Mouse (Mus musculus) myocyte (in vitro differentiated cells): ENCODE data around the gene Acsm2. TPM values are rescaled to one million over a fixed set of nuclear protein-coding genes. Genes with fewer than 3 reads are reported as not detected.

Experiments used
- H3K27me3 ChIP-seq: one replicate; pipeline ENCODE4 v1.6.1; 2011; ENCODE audit not compliant: control insufficient read depth, insufficient read depth, insufficient read length
- H3K36me3 ChIP-seq: one replicate; pipeline ENCODE4 v1.6.1; 2011; ENCODE audit not compliant: control insufficient read depth, insufficient read depth
- H3K4me2 ChIP-seq: one replicate; pipeline ENCODE4 v1.6.1; 2011; ENCODE audit warnings: low read depth, control low read depth
- H3K4me3 ChIP-seq: one replicate; pipeline ENCODE4 v1.5.1; 2011; ENCODE audit warnings: mild to moderate bottlenecking, control low read depth, moderate library complexity
- H3K79me2 ChIP-seq: one replicate; pipeline ENCODE4 v1.6.1; 2011; ENCODE audit not compliant: control insufficient read depth, insufficient read depth
- H3ac ChIP-seq: one replicate; pipeline ENCODE4 v1.6.1; 2011; ENCODE audit not compliant: control insufficient read depth, insufficient read length
- CEBPB ChIP-seq: IDR thresholded peaks from 2 replicates; pipeline ENCODE4 v1.6.1; 2011; ENCODE audit warnings: mild to moderate bottlenecking, moderate library complexity; ENCODE audit not compliant: poor library complexity, insufficient read depth, severe bottlenecking
- E2F4 ChIP-seq: IDR thresholded peaks from one replicate; pipeline ENCODE4 v1.6.1; 2011; ENCODE audit warnings: mild to moderate bottlenecking, control low read depth, moderate library complexity; ENCODE audit not compliant: insufficient read depth
- MAX ChIP-seq: IDR thresholded peaks from one replicate; pipeline ENCODE4 v1.6.1; 2011; ENCODE audit warnings: low read depth, mild to moderate bottlenecking, control low read depth
- MYOD1 ChIP-seq, 3 experiments: IDR thresholded peaks; one replicate each; pipeline ENCODE4 v1.6.1; 2011; ENCODE audit warnings: control low read depth in 2 of 3, low read depth in 2 of 3, mild to moderate bottlenecking in 2 of 3, moderate library complexity in 1 of 3; ENCODE audit not compliant: insufficient read length in 2 of 3, control insufficient read depth in 1 of 3
- MYOG ChIP-seq, 3 experiments: IDR thresholded peaks; one replicate each; pipeline ENCODE4 v1.6.1; 2011; ENCODE audit warnings: control low read depth in 2 of 3, low read depth in 2 of 3, mild to moderate bottlenecking in 2 of 3; ENCODE audit not compliant: insufficient read length in 2 of 3, control insufficient read depth in 1 of 3, insufficient read depth in 1 of 3
- POLR2A ChIP-seq: IDR thresholded peaks from one replicate; pipeline ENCODE4 v1.6.1; 2011; ENCODE audit warnings: low read depth, mild to moderate bottlenecking, control low read depth, moderate library complexity; ENCODE audit not compliant: insufficient read length
- POLR2AphosphoS2 ChIP-seq: IDR thresholded peaks from one replicate; pipeline ENCODE4 v1.6.1; 2011; ENCODE audit warnings: low read depth, control low read depth; ENCODE audit not compliant: insufficient read length
- REST ChIP-seq: IDR thresholded peaks from one replicate; pipeline ENCODE4 v1.6.1; 2011; ENCODE audit warnings: mild to moderate bottlenecking, control low read depth, moderate library complexity; ENCODE audit not compliant: insufficient read depth, insufficient read length
- SRF ChIP-seq: IDR thresholded peaks from one replicate; pipeline ENCODE4 v1.6.1; 2011; ENCODE audit warnings: low read depth; ENCODE audit not compliant: control insufficient read depth, insufficient read length
- TCF12 ChIP-seq: IDR thresholded peaks from one replicate; pipeline ENCODE4 v1.6.1; 2011; ENCODE audit warnings: mild to moderate bottlenecking, control low read depth; ENCODE audit not compliant: poor library complexity, insufficient read depth, severe bottlenecking
- TCF3 ChIP-seq: IDR thresholded peaks from one replicate; pipeline ENCODE4 v1.6.1; 2011; ENCODE audit warnings: low read depth, control low read depth; ENCODE audit not compliant: insufficient read length
- USF1 ChIP-seq: IDR thresholded peaks from one replicate; pipeline ENCODE4 v1.6.1; 2011; ENCODE audit warnings: low read depth, mild to moderate bottlenecking, control low read depth, moderate library complexity
- polyA plus RNA-seq: library from polyadenylated mRNA; unstranded; fragments of >200 nt; fragmentation: generic; extraction: Trizol; gene quantifications from one replicate; pipeline ENCODE4 v1.2.1, GENCODE M21; 2012; ENCODE audit warnings: missing spikeins

The Acsm2 gene
- polyA plus RNA-seq: not detected

DNA sequence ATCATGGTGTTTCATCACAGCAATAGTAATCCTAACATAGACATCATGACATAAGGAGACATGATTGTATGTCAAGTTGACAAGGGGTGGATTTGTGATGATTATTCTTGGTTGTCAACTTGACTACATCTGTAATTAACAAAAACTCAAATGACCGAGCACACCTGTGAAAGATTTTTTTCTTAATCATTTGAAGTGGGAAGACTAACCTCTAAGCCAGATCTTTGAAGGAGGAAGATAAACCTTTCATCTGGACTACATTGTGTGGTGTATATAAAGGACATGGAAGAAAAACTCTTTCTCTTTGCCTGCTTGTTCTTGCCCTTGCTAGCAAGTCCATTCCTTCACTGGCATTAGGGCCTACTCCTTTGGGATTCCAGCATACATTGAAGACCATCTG lies at the start of gene Acsm2:
TSS of gene Acsm2 (plus strand) at position 301 of the 400 bp plus-strand sequence.
- Histone ChIP-seq H3K4me3 (no peak within 1 kb of the TSS), H3ac (no peak within 1 kb of the TSS), H3K27me3 (no peaks in the 10 kb centered on the region), H3K36me3 (no peaks in the 10 kb centered on the region), H3K4me2 (no peak within 1 kb of the TSS), H3K79me2 (no peaks in the 10 kb centered on the region)
- TF ChIP-seq E2F4: no peak
- no peak for TF ChIP-seq MYOG (IDR thresholded peaks at IDR 0.05; ENCODE audit: control insufficient read depth in 1 of 3, insufficient read depth in 1 of 3, insufficient read length in 2 of 3, low read depth in 2 of 3)
- TF ChIP-seq CEBPB: no peak

DNA sequence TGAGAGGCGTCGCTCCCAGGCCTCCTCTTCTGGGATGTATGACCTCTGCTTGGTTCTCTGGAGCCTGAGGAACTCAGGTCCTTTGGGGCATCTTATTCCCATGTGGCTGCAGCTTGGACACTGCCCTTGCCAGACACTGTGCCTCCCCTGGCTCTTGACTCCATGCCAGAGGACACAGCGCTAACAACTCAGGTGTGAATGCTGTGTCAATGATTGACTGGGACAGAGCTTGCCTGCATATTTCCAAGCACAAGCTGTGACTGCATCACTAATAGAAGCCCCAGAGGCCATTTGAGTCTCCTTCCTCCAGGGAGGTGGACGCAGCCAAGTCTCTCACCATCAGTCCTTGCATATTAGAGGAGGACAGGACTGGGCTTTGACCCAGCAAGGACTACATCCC lies 43.0 kb upstream of the Acsm2 start:
- Histone ChIP-seq H3K36me3 (no peaks in the 10 kb centered on the region), H3K4me3 (no peak overlapping the region), H3K27me3 (no peaks in the 10 kb centered on the region), H3K4me2 (no peak overlapping the region), H3K79me2 (no peaks in the 10 kb centered on the region), H3ac (no peak overlapping the region)
- no peak for TF ChIP-seq TCF3
- TF ChIP-seq USF1: no peak
- no peak for TF ChIP-seq CEBPB
- TF ChIP-seq SRF: no peak
- TF ChIP-seq MYOD1 (IDR thresholded peaks at IDR 0.05; ENCODE audit: control insufficient read depth in 1 of 3, insufficient read length in 2 of 3, low read depth in 2 of 3): no peak
- no peak for TF ChIP-seq E2F4
- TF ChIP-seq POLR2AphosphoS2: no peak
- no peak for TF ChIP-seq MAX
- TF ChIP-seq REST: no peak
- no peak for TF ChIP-seq TCF12
- TF ChIP-seq MYOG (IDR thresholded peaks at IDR 0.05; ENCODE audit: control insufficient read depth in 1 of 3, insufficient read depth in 1 of 3, insufficient read length in 2 of 3, low read depth in 2 of 3): no peak
- TF ChIP-seq POLR2A: no peak

DNA sequence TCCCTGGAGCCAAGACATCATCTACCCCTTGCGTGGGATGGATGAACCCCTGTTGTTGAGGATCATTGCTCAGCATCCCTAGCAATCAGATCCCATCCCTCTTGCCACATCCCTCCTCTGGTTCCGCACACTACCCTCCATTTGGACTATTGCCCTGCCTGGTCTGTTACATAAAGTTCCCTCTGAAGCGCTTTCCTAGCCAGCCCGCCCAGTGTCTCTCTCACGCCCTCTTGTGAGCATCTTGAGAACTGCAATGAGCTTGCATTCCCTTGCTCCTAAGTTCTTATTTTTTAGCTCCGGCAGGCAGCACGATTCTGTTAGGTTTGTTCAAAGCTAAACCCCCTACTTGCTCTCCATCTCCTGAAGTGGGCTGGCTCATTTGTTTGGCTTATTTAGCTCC lies 41.1 kb upstream of the Acsm2 start:
- H3K79me2 ChIP-seq: no peaks in the 10 kb centered on the region
- H3K4me2 ChIP-seq: no peak overlapping the region
- H3K36me3 ChIP-seq: no peaks in the 10 kb centered on the region
- H3K27me3 ChIP-seq: no peaks in the 10 kb centered on the region
- no peak overlapping the region for H3ac ChIP-seq
- TF ChIP-seq MYOG (IDR thresholded peaks at IDR 0.05; ENCODE audit: control insufficient read depth in 1 of 3, insufficient read depth in 1 of 3, insufficient read length in 2 of 3, low read depth in 2 of 3) (no peak), POLR2AphosphoS2 (no peak), MAX (no peak), TCF3 (no peak), SRF (no peak), REST (no peak), E2F4 (no peak), POLR2A (no peak), MYOD1 (IDR thresholded peaks at IDR 0.05; ENCODE audit: control insufficient read depth in 1 of 3, insufficient read length in 2 of 3, low read depth in 2 of 3) (no peak), USF1 (no peak)
- no peak overlapping the region for H3K4me3 ChIP-seq

DNA sequence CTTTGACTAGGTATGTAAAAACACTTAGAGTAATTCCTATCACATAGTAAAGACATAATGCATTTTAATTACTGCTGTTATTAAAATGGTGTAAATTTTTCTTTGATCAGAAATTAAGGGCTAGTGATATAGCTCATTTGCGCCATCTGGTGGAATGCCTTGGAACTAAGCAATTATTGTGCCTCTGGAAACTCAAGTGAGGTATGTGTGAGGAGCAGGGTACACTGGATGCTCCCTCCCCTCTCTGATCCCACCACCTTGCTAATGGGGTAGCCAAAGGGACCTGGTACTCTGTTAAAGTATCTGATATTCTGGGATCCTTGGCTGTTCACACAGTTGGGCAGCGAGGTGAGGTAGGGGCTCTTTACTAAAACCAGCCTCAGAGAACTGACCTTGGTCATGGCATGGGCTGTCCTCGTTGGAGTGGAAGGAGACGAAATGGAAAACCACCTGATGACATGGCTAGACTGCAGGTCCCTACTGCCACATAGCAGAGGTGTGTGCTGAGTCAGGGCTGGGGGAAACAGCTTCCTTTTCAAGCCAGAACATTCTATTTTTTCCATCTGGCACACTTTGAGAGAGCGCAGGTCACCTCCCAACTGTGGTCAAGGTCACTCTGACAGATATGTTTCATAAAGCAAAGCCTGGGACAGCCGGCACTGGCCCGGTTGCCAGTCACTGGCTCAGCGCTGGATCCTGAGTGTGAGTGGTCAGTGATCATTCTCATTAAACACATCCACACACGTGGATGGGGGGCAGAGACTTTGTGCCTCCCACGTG lies 38.5 kb upstream of the Acsm2 start:
- Histone ChIP-seq H3K4me2 (no peak overlapping the region), H3K27me3 (no peaks in the 10 kb centered on the region), H3K36me3 (no peaks in the 10 kb centered on the region), H3K4me3 (no peak overlapping the region), H3ac (no peak overlapping the region), H3K79me2 (no peaks in the 10 kb centered on the region)
- TF ChIP-seq POLR2A: no peak
- TF ChIP-seq MYOD1 (IDR thresholded peaks at IDR 0.05; ENCODE audit: control insufficient read depth in 1 of 3, insufficient read length in 2 of 3, low read depth in 2 of 3): no peak
- no peak for TF ChIP-seq POLR2AphosphoS2
- TF ChIP-seq TCF3: no peak
- TF ChIP-seq TCF12: no peak
- TF ChIP-seq CEBPB: no peak
- TF ChIP-seq E2F4: no peak

DNA sequence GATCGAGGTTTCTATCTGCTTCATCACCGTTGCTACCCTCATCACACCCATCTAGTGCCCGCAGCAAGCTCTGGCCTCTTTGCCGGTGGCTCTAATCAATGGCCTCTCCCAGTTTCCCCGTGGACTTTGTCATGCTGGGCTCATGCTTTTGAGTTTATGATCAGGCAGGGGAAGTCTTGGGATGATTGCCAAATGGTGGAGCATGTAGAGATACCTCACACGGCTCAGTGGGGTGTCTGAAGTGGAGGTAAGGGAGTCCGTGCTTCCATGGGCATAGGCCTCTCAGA lies 37.9 kb upstream of the Acsm2 start:
- H3K4me3 ChIP-seq: no peak overlapping the region
- H3ac ChIP-seq: no peak overlapping the region
- no peaks in the 10 kb centered on the region for H3K36me3 ChIP-seq
- H3K79me2 ChIP-seq: no peaks in the 10 kb centered on the region
- TF ChIP-seq USF1: no peak
- TF ChIP-seq POLR2A: no peak
- TF ChIP-seq TCF3: no peak
- no peak for TF ChIP-seq MYOD1 (IDR thresholded peaks at IDR 0.05; ENCODE audit: control insufficient read depth in 1 of 3, insufficient read length in 2 of 3, low read depth in 2 of 3)
- H3K27me3 ChIP-seq: no peaks in the 10 kb centered on the region
- no peak overlapping the region for H3K4me2 ChIP-seq
